Mouse (Mus musculus) heart, embryonic 12.5 days (tissue): ENCODE measurements around the gene Chfr. TPM values are rescaled to one million over a fixed set of nuclear protein-coding genes. Genes with fewer than 3 reads are reported as not detected.

ENCODE experiments used
- ATAC-seq: fragments of 200-750 bp; cut with Nextera tagmentation; 2 replicates; pipeline ENCODE4 v1.8.0; 2017; ENCODE audit warnings: moderate TSS enrichment, moderate library complexity; ENCODE audit not compliant: insufficient number of reproducible peaks, low FRiP score
- H3K27ac ChIP-seq: fragments of 300-500 bp; sonication (generic); 2 replicates; pipeline ENCODE4 v1.5.1; 2016; ENCODE audit warnings: mild to moderate bottlenecking, moderate library complexity; ENCODE audit not compliant: poor library complexity, severe bottlenecking
- H3K27me3 ChIP-seq: fragments of 300-500 bp; sonication (generic); replicated peaks from 2 replicates; pipeline ENCODE4 v1.6.1; 2016; ENCODE audit warnings: mild to moderate bottlenecking, moderate library complexity
- H3K36me3 ChIP-seq: fragments of 300-500 bp; sonication (generic); 2 replicates; pipeline ENCODE4 v1.6.1; 2016; ENCODE audit warnings: mild to moderate bottlenecking, moderate library complexity
- H3K4me1 ChIP-seq: fragments of 300-500 bp; sonication (generic); replicated peaks from 2 replicates; pipeline ENCODE4 v1.6.1; 2016; ENCODE audit warnings: mild to moderate bottlenecking
- H3K4me2 ChIP-seq: fragments of 300-500 bp; sonication (generic); 2 replicates; pipeline ENCODE4 v1.6.1; 2016; ENCODE audit warnings: mild to moderate bottlenecking, moderate library complexity
- H3K4me3 ChIP-seq: fragments of 300-500 bp; sonication (generic); 2 replicates; pipeline ENCODE4 v1.5.1; 2016; ENCODE audit warnings: mild to moderate bottlenecking
- H3K9ac ChIP-seq: fragments of 300-500 bp; sonication (generic); 2 replicates; pipeline ENCODE4 v1.6.1; 2016; ENCODE audit warnings: mild to moderate bottlenecking, moderate library complexity
- H3K9me3 ChIP-seq: fragments of 300-500 bp; sonication (generic); replicated peaks from 2 replicates; pipeline ENCODE4 v1.6.1; 2016; ENCODE audit warnings: mild to moderate bottlenecking, moderate library complexity
- WGBS: fragments of 180-500 bp; shearing (Covaris S2); methylation state at CpG from one replicate; pipeline ENCODE4 v1.1.7; 2016; 5-methylcytosine and 5-hydroxymethylcytosine counted together
- polyA plus RNA-seq: library from polyadenylated mRNA; unstranded; fragments of >200 nt; fragmentation: Nextera tagmentation; extraction: Ambion mirVana; gene quantifications from 2 replicates; pipeline ENCODE4 v1.2.1, GENCODE M21; 2016

Chfr gene
- 33.0 and 34.9 TPM in 2 replicates for polyA plus RNA-seq

DNA sequence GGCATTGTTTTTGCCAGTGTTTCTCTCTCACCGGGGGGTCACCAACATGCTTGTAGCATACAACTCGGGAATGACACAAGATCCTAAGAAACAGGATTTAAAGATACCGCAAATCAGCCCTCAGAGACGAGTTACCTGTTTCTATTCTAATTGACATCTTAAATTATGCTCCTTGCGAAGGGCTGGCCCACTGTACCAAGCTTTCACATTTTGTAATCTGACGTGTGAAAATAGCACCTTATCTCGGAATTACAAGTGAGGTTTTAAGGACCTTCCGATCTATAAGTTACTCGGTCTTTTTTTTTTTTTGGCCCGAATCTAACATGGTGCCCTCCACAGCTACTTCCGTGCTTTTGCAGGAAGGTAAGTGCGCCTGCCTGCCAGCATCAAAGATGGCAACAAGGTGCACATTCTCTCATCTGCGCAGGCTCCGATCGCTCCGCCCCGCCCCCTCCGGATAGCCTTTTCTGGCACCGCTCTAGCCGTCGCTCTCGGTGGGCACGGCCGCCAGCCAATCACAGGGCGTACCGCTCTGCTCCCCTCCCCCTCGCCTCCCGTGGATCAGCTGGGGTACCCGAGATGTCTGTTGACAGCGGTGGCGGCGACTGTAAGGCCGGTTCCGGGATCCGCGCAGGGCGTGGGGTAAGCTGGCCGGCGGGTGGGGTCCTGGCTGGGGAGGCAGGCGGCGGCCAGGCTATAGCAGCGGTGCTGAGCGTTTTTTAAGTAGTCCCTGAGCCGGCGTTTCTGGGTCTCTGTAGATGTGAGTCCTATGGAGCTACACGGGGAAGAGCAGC, at the start of gene Chfr:
TSS of gene Chfr (plus strand) at position 550 of the 794 bp plus-strand sequence.
- Histone ChIP-seq H3K36me3 (peaks cover 27% of the 10 kb centered on the region), H3K4me2 (peak within 1 kb of the TSS; percentile 78), H3K4me1 (peaks cover 6% of the 10 kb centered on the region; the same call in 1 of the 2 replicates), H3K27me3 (no peaks in the 10 kb centered on the region), H3K9me3 (peaks cover 10% of the 10 kb centered on the region), H3K4me3 (peak within 1 kb of the TSS; percentile 64), H3K27ac (peak within 1 kb of the TSS; percentile 23; the same call in 1 of the 2 replicates), H3K9ac (peak within 1 kb of the TSS; percentile 84)
- WGBS: 4% methylated on average over 46 of the region's 46 CpGs
- ATAC-seq: peak; percentile 100

DNA sequence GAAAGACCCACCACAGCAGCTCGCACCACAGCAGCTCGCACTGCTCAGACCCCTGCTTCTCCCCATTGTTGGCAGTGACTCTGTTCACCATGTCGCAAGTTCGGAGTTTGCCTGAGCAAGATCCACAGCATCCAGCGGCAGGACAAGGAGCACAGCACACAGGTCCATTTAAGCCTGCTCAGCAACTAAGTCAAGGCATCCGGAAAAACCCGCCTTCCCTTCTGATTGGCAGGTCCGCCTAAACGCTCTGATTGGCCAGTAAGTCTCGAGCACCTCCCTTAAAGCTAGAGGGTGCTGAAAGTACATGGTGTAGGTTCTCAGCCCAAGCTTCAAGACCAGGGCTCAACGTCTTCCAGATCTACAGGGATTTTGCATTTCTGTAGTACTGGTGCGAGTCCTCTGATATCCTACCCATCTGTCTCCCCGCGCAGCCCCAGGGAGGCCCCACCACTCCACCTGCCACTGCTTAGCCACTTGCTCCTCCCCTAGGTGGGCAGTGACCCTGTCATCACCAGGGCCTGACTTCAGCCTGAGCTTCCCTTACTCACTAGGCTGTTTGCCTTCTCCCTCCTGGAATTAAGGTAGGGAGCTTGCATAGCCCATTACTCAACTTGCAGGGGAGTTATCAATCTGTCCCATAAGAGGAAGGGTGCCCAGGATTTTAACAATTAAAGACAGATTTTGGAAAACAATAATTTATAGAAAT, 49.3 kb upstream of the Chfr start:
- Histone ChIP-seq H3K4me3 (peak overlapping the region; percentile 20; the same call in 1 of the 2 replicates), H3K27ac (no peak overlapping the region), H3K4me2 (peak overlapping the region; percentile 33), H3K27me3 (no peaks in the 10 kb centered on the region), H3K9me3 (no peaks in the 10 kb centered on the region; the same call in 1 of the 2 replicates), H3K9ac (no peak overlapping the region), H3K36me3 (no peaks in the 10 kb centered on the region), H3K4me1 (no peaks in the 10 kb centered on the region)
- WGBS: 21% methylated on average over 14 of the region's 14 CpGs
- peak; percentile 66; the same call in 1 of the 2 replicates for ATAC-seq

- H3K4me1 ChIP-seq: peaks cover 9% of the 10 kb centered on the region
- no peaks in the 10 kb centered on the region for H3K36me3 ChIP-seq
- no peaks in the 10 kb centered on the region for H3K9me3 ChIP-seq
- H3K9ac ChIP-seq: no peak overlapping the region
- ATAC-seq: no peak
- 65% methylated on average over 2 of the region's 2 CpGs for WGBS
- no peak overlapping the region for H3K4me3 ChIP-seq
- H3K27me3 ChIP-seq: no peaks in the 10 kb centered on the region
- no peak overlapping the region for H3K27ac ChIP-seq
- H3K4me2 ChIP-seq: no peak overlapping the region
Measured at GRCm38 (mm10) chr5:110091546-110091945, 44.1 kb upstream of the Chfr start.

GRCm38 (mm10) chr5:110094030-110094846, 41.4 kb upstream of the Chfr start, which contains the start of gene Gm35315:
Gm35315 (minus strand) TSS chr5:110094420.
- Histone ChIP-seq H3K36me3 (no peaks in the 10 kb centered on the region), H3K27ac (no peak within 1 kb of the TSS; the same call in 1 of the 2 replicates), H3K4me2 (peak within 1 kb of the TSS; percentile 93), H3K4me1 (peaks cover 9% of the 10 kb centered on the region), H3K27me3 (0 out of 2 replicates have a peak, but pooled peaks cover 3% of the 10 kb centered on the region), H3K9me3 (no peaks in the 10 kb centered on the region), H3K9ac (peak within 1 kb of the TSS; percentile 73), H3K4me3 (peak within 1 kb of the TSS; percentile 54)
- ATAC-seq: peak; percentile 97
- 3% methylated on average over 25 of the region's 25 CpGs for WGBS

- ATAC-seq: no peak
- Histone ChIP-seq H3K27ac (no peak overlapping the region), H3K4me3 (peak overlapping the region; percentile 54), H3K9me3 (no peaks in the 10 kb centered on the region), H3K27me3 (0 out of 2 replicates have a peak, but pooled peaks cover 8% of the 10 kb centered on the region), H3K36me3 (no peaks in the 10 kb centered on the region), H3K4me1 (peaks cover 9% of the 10 kb centered on the region), H3K9ac (peak overlapping the region; percentile 73), H3K4me2 (peak overlapping the region; percentile 93)
- 6% methylated on average over 4 of the region's 4 CpGs for WGBS
Measured at GRCm38 (mm10) chr5:110094847-110095213, 40.8 kb upstream of the Chfr start.

DNA sequence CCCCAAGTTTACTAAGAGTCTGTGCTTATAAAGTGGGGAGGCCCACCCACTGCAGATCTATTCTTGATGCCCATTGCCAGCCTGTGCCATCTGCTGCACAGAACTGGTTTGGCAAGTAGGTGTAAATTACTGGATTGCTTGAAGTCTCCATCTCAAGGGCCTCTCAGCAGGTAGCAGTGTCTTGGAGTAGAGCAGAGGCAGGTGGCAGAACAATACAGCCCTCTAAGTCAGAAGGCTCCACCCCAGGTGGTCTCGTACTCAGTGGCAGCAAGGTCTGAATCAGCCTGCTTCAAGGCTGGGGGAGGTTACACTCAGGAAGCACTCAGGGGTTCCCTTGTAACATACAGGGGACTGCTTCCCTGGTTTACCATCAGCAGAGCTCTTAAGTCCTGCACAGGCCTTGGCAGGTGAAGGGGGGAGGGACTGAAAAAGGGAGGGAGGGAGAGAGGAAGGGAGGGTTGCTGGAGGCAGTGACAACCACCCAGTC, 36.6 kb upstream of the Chfr start:
- no peak overlapping the region for H3K27ac ChIP-seq

GRCm38 (mm10) chr5:110099656-110100580, 35.7 kb upstream of the Chfr start, which contains the start of gene Plcxd1:
Plcxd1 (plus strand) TSS chr5:110099969.
- Histone ChIP-seq H3K4me1 (peaks cover 23% of the 10 kb centered on the region), H3K9me3 (no peaks in the 10 kb centered on the region), H3K4me2 (peak within 1 kb of the TSS; percentile 84), H3K27me3 (0 out of 2 replicates have a peak, but pooled peaks cover 13% of the 10 kb centered on the region), H3K27ac (no peak within 1 kb of the TSS), H3K9ac (peak within 1 kb of the TSS; percentile 11; the same call in 1 of the 2 replicates), H3K4me3 (peak within 1 kb of the TSS; percentile 41), H3K36me3 (peaks cover 26% of the 10 kb centered on the region)
- 6% methylated on average over 25 of the region's 25 CpGs for WGBS
- ATAC-seq: 0 out of 2 replicates have a peak, but pooled peaks have one; percentile 17

More for the DNA sequence above, 36.6 kb upstream of the Chfr start:
- Histone ChIP-seq H3K36me3 (peaks cover 17% of the 10 kb centered on the region), H3K4me3 (no peak overlapping the region), H3K4me2 (no peak overlapping the region), H3K9ac (no peak overlapping the region), H3K9me3 (no peaks in the 10 kb centered on the region), H3K27me3 (0 out of 2 replicates have a peak, but pooled peaks cover 13% of the 10 kb centered on the region), H3K4me1 (peaks cover 26% of the 10 kb centered on the region)
- WGBS: 58% methylated on average over 1 of the region's 1 CpGs
- no peak for ATAC-seq

GRCm38 (mm10) chr5:110100921-110101631, 34.6 kb upstream of the Chfr start:
- 1% methylated on average over 32 of the region's 37 CpGs for WGBS
- H3K27me3 ChIP-seq: 0 out of 2 replicates have a peak, but pooled peaks cover 13% of the 10 kb centered on the region
- H3K4me1 ChIP-seq: peaks cover 20% of the 10 kb centered on the region
- no peak overlapping the region for H3K27ac ChIP-seq
- H3K9ac ChIP-seq: peak overlapping the region; percentile 11; the same call in 1 of the 2 replicates
- 0 out of 2 replicates have a peak, but pooled peaks cover 3% of the 10 kb centered on the region for H3K9me3 ChIP-seq
- H3K4me2 ChIP-seq: peak overlapping the region; percentile 84
- peaks cover 37% of the 10 kb centered on the region for H3K36me3 ChIP-seq
- peak; percentile 7; the same call in 1 of the 2 replicates for ATAC-seq
- H3K4me3 ChIP-seq: peak overlapping the region; percentile 41

GRCm38 (mm10) chr5:110101716-110102347, 33.8 kb upstream of the Chfr start:
- 12% methylated on average over 34 of the region's 34 CpGs for WGBS
- peaks cover 27% of the 10 kb centered on the region for H3K4me1 ChIP-seq
- H3K4me3 ChIP-seq: peak overlapping the region; percentile 41
- H3K4me2 ChIP-seq: peak overlapping the region; percentile 84
- H3K9me3 ChIP-seq: 0 out of 2 replicates have a peak, but pooled peaks cover 3% of the 10 kb centered on the region
- peak; percentile 57 for ATAC-seq
- peaks cover 44% of the 10 kb centered on the region for H3K36me3 ChIP-seq
- H3K27me3 ChIP-seq: 0 out of 2 replicates have a peak, but pooled peaks cover 13% of the 10 kb centered on the region
- peak overlapping the region; percentile 11; the same call in 1 of the 2 replicates for H3K9ac ChIP-seq
- H3K27ac ChIP-seq: no peak overlapping the region
